ENCODE assay signal across 18 mouse cellular contexts in genomic region chr16:58446281-58447259, GRCm38 (mm10). TPM values are rescaled to one million over a fixed set of nuclear protein-coding genes. Genes with fewer than 3 reads are reported as not detected.
DNase-seq lines count a peak whose midpoint lies in the region; ATAC-seq and TF ChIP-seq lines count a peak whose summit lies in the region.
"Had no signal": no experiment of that assay in that cellular context is flagged by ENCODE, and none has a peak within 500 bp of the region (broad histone marks: within the 10 kb centered on the region; RNA-seq: fewer than 3 reads in every experiment).

No protein-coding gene starts in this region.

- TF ChIP-seq CTCF in kidney, postnatal 0 days (IDR thresholded peaks at IDR 0.05; ENCODE audit: low read depth): peak; percentile 22; the same call in 1 of the 2 replicates

- H3K4me1 ChIP-seq in forebrain, embryonic 14.5 days (ENCODE audit: control insufficient read depth, insufficient read depth, low read length): no peaks in the 10 kb centered on the region; the same call in 1 of the 2 replicates
- no peaks in the 10 kb centered on the region for H3K4me1 ChIP-seq in forebrain, embryonic 12.5 days
- H3K4me1 ChIP-seq in kidney, postnatal 0 days (replicated peaks; ENCODE audit: insufficient read depth, low read length): no peaks in the 10 kb centered on the region
- peaks cover 29% of the 10 kb centered on the region for H3K4me1 ChIP-seq in liver, embryonic 13.5 days (replicated peaks)
- H3K4me1 ChIP-seq: embryonic facial prominence, embryonic 15.5 days; limb, embryonic 15.5 days; neural tube, embryonic 12.5 days had no signal

- no peak overlapping the region for H3K4me2 ChIP-seq in forebrain, embryonic 14.5 days (ENCODE audit: low read length)
- H3K4me2 ChIP-seq in forebrain, embryonic 12.5 days: no peak overlapping the region
- H3K4me2 ChIP-seq in kidney, postnatal 0 days (ENCODE audit: low read length): no peak overlapping the region
- H3K4me2 ChIP-seq in liver, embryonic 13.5 days: no peak overlapping the region
- H3K4me2 ChIP-seq: embryonic facial prominence, embryonic 15.5 days; heart, embryonic 13.5 days; limb, embryonic 15.5 days; neural tube, embryonic 12.5 days had no signal

- peak; percentile 10 for DNase-seq in forebrain, embryonic 14.5 days (ENCODE audit: low spot score)
- DNase-seq in kidney, postnatal 0 days (ENCODE audit: low spot score): no peak
- DNase-seq in kidney, adult 11 months: no peak
- DNase-seq in 3T3-L1 (ENCODE audit: low read depth, low spot score): peak; percentile 9
- DNase-seq in liver, embryonic 13.5 days: no peak
- no peak for DNase-seq in thymus, postnatal 4 days
- no peak for DNase-seq in embryo, embryonic 10.5 days (ENCODE audit: low spot score)
- DNase-seq: cerebellum, adult 2 months; gastrocnemius, postnatal 14 days; kidney, postnatal 10 days; layer of hippocampus, adult 9-11 months; thymus, postnatal 14 days had no signal

- no peak overlapping the region for H3K9ac ChIP-seq in forebrain, embryonic 14.5 days (ENCODE audit: low read length)
- no peak overlapping the region for H3K9ac ChIP-seq in forebrain, embryonic 12.5 days
- no peak overlapping the region for H3K9ac ChIP-seq in kidney, postnatal 0 days (ENCODE audit: low read depth, low read length)
- 0 out of 2 replicates have a peak overlapping the region, but pooled peaks have one; percentile 23 for H3K9ac ChIP-seq in liver, embryonic 13.5 days
- H3K9ac ChIP-seq: embryonic facial prominence, embryonic 15.5 days; heart, embryonic 13.5 days; limb, embryonic 15.5 days; neural tube, embryonic 12.5 days had no signal

- peaks cover 17% of the 10 kb centered on the region for H3K36me3 ChIP-seq in forebrain, embryonic 14.5 days (ENCODE audit: control insufficient read depth, insufficient read depth, low read length)
- H3K36me3 ChIP-seq in forebrain, embryonic 12.5 days (replicated peaks): peaks cover 27% of the 10 kb centered on the region
- 0 out of 2 replicates have a peak, but pooled peaks cover 3% of the 10 kb centered on the region for H3K36me3 ChIP-seq in kidney, postnatal 0 days (ENCODE audit: insufficient read depth, low read length)
- peaks cover 7% of the 10 kb centered on the region for H3K36me3 ChIP-seq in liver, embryonic 13.5 days

- no peak overlapping the region for H3K4me3 ChIP-seq in forebrain, embryonic 14.5 days (ENCODE audit: low read depth, low read length)
- H3K4me3 ChIP-seq in forebrain, embryonic 12.5 days (replicated peaks): no peak overlapping the region
- H3K4me3 ChIP-seq in kidney, postnatal 0 days (replicated peaks; ENCODE audit: low read depth, low read length): no peak overlapping the region
- no peak overlapping the region for H3K4me3 ChIP-seq in liver, embryonic 13.5 days (replicated peaks)
- H3K4me3 ChIP-seq: embryonic facial prominence, embryonic 15.5 days; heart, embryonic 13.5 days; limb, embryonic 15.5 days; megakaryocyte, embryonic 14.5 days; neural tube, embryonic 12.5 days had no signal

- WGBS in forebrain, embryonic 14.5 days: 93% methylated on average over 4 of the region's 4 CpGs
- WGBS in forebrain, embryonic 12.5 days: 93% methylated on average over 4 of the region's 4 CpGs
- 88% methylated on average over 4 of the region's 4 CpGs for WGBS in kidney, postnatal 0 days
- WGBS in liver, embryonic 13.5 days (ENCODE audit: insufficient replicate concordance): 80% methylated on average over 4 of the region's 4 CpGs

- ATAC-seq in forebrain, embryonic 14.5 days: no peak
- no peak for ATAC-seq in forebrain, embryonic 12.5 days (ENCODE audit: low FRiP score)
- no peak for ATAC-seq in kidney, postnatal 0 days (replicated peaks; ENCODE audit: low FRiP score, low read depth)
- no peak for ATAC-seq in liver, embryonic 13.5 days (ENCODE audit: low read depth)

- no peak overlapping the region for H3K27ac ChIP-seq in forebrain, embryonic 14.5 days (ENCODE audit: low read depth, low read length)
- no peak overlapping the region for H3K27ac ChIP-seq in forebrain, embryonic 12.5 days
- H3K27ac ChIP-seq in kidney, postnatal 0 days: no peak overlapping the region
- peak overlapping the region; percentile 15; the same call in 1 of the 2 replicates for H3K27ac ChIP-seq in liver, embryonic 13.5 days
- H3K27ac ChIP-seq: embryonic facial prominence, embryonic 15.5 days; heart, embryonic 13.5 days; limb, embryonic 15.5 days; neural tube, embryonic 12.5 days had no signal

- no peaks in the 10 kb centered on the region for H3K27me3 ChIP-seq in forebrain, embryonic 14.5 days (replicated peaks; ENCODE audit: control insufficient read depth, insufficient read depth, low read length)
- no peaks in the 10 kb centered on the region for H3K27me3 ChIP-seq in forebrain, embryonic 12.5 days
- H3K27me3 ChIP-seq in kidney, postnatal 0 days (ENCODE audit: insufficient read depth, low read length): no peaks in the 10 kb centered on the region
- no peaks in the 10 kb centered on the region for H3K27me3 ChIP-seq in liver, embryonic 13.5 days
- H3K27me3 ChIP-seq: embryonic facial prominence, embryonic 15.5 days; heart, embryonic 13.5 days; limb, embryonic 15.5 days; megakaryocyte, embryonic 14.5 days; neural tube, embryonic 12.5 days had no signal

- H3K9me3 ChIP-seq in forebrain, embryonic 14.5 days (replicated peaks; ENCODE audit: control insufficient read depth, low read length): no peaks in the 10 kb centered on the region
- no peaks in the 10 kb centered on the region for H3K9me3 ChIP-seq in forebrain, embryonic 12.5 days
- no peaks in the 10 kb centered on the region for H3K9me3 ChIP-seq in kidney, postnatal 0 days (replicated peaks; ENCODE audit: low read length)
- H3K9me3 ChIP-seq in liver, embryonic 13.5 days (replicated peaks): no peaks in the 10 kb centered on the region
- H3K9me3 ChIP-seq: embryonic facial prominence, embryonic 15.5 days; heart, embryonic 13.5 days; limb, embryonic 15.5 days; megakaryocyte, embryonic 14.5 days; neural tube, embryonic 12.5 days had no signal

RNA-seq across cellular contexts. Expression of gene Dcbld2, which starts 38.3 kb away (rescaled TPM):
- 6.5 and 6.9 TPM in 2 replicates for polyA plus RNA-seq in forebrain, embryonic 14.5 days (2014; fragmentation: Nextera tagmentation; extraction: Ambion mirVana)
- polyA plus RNA-seq in forebrain, embryonic 12.5 days (2016; fragmentation: Nextera tagmentation; extraction: Ambion mirVana): 8.4 and 9.0 TPM in 2 replicates
- 2.8 and 3.6 TPM in 2 replicates for polyA plus RNA-seq in kidney, postnatal 0 days (2015; fragmentation: Nextera tagmentation; extraction: Ambion mirVana)
- polyA plus RNA-seq in liver, embryonic 13.5 days (2015; fragmentation: Nextera tagmentation; extraction: Ambion mirVana): 1.1 TPM in 2 replicates

Comparison
In these comparisons a context has a peak if more than half of its experiments do, and no peak if none do; other contexts are left out.
1. DNase-seq: peak in forebrain, embryonic 14.5 days (single experiment) and 3T3-L1 (single experiment); none in kidney, postnatal 0 days (single experiment), kidney, adult 11 months (single experiment), liver, embryonic 13.5 days (single experiment), thymus, postnatal 4 days (single experiment) and embryo, embryonic 10.5 days (single experiment).